Mouse (Mus musculus) heart, postnatal 0 days (tissue): ENCODE results near the gene Eps15l1. TPM values are rescaled to one million over a fixed set of nuclear protein-coding genes. Genes with fewer than 3 reads are reported as not detected.

Source experiments
- ATAC-seq: fragments of 200-750 bp; cut with Nextera tagmentation; 2 replicates; pipeline ENCODE4 v1.8.0; 2017; ENCODE audit warnings: low read depth, moderate number of reproducible peaks, moderate library complexity; ENCODE audit not compliant: insufficient read depth
- DNase-seq: peaks from one replicate; pipeline ENCODE4 v3.0.0-alpha.2; 2016; ENCODE audit warnings: low spot score
- H3K27ac ChIP-seq: fragments of 300-500 bp; sonication (generic); 2 replicates; pipeline ENCODE4 v1.5.1; 2014; ENCODE audit warnings: low read depth, mild to moderate bottlenecking
- H3K27me3 ChIP-seq: fragments of 300-500 bp; sonication (generic); 2 replicates; pipeline ENCODE4 v1.6.1; 2014; ENCODE audit warnings: low read length, mixed read lengths; ENCODE audit not compliant: control insufficient read depth, insufficient read depth
- H3K36me3 ChIP-seq: fragments of 300-500 bp; sonication (generic); replicated peaks from 2 replicates; pipeline ENCODE4 v1.6.1; 2014; ENCODE audit warnings: low read length, mixed read lengths; ENCODE audit not compliant: control insufficient read depth, insufficient read depth
- H3K4me1 ChIP-seq: fragments of 300-500 bp; sonication (generic); 2 replicates; pipeline ENCODE4 v1.6.1; 2014; ENCODE audit warnings: antibody characterized with exemption; ENCODE audit not compliant: control insufficient read depth, insufficient read depth
- H3K4me2 ChIP-seq: fragments of 300-500 bp; sonication (generic); 2 replicates; pipeline ENCODE4 v1.6.1; 2014; ENCODE audit warnings: low read depth, mild to moderate bottlenecking, low read length, moderate library complexity
- H3K4me3 ChIP-seq: fragments of 300-500 bp; sonication (generic); 2 replicates; pipeline ENCODE4 v1.5.1; 2014; ENCODE audit warnings: low read depth, low read length
- H3K9ac ChIP-seq: fragments of 300-500 bp; sonication (generic); replicated peaks from 2 replicates; pipeline ENCODE4 v1.6.1; 2014; ENCODE audit warnings: low read depth, low read length, mixed read lengths
- H3K9me3 ChIP-seq: fragments of 300-500 bp; sonication (generic); replicated peaks from 2 replicates; pipeline ENCODE4 v1.6.1; 2016; ENCODE audit warnings: low read length; ENCODE audit not compliant: control insufficient read depth
- CTCF ChIP-seq: IDR thresholded peaks from 2 replicates; pipeline ENCODE4 v1.5.1; 2016; ENCODE audit warnings: antibody characterized with exemption, control low read depth, low read depth
- EP300 ChIP-seq: IDR thresholded peaks from 2 replicates; pipeline ENCODE4 v1.6.1; 2016; ENCODE audit warnings: antibody characterized with exemption, low read depth
- WGBS: fragments of 180-500 bp; shearing (Covaris S2); extraction: QIAGEN DNeasy Blood & Tissue Kit; methylation state at CpG from one replicate; pipeline ENCODE4 v1.1.7; 2014; 5-methylcytosine and 5-hydroxymethylcytosine counted together
- microRNA-seq: library from miRNA; unstranded; fragments of <30 nt; microRNA quantifications from one replicate; pipeline ENCODE4, GENCODE M21; 2016
- polyA plus RNA-seq: library from polyadenylated mRNA; unstranded; fragments of >200 nt; fragmentation: Nextera tagmentation; extraction: Ambion mirVana; gene quantifications from 2 replicates; pipeline ENCODE4 v1.2.1, GENCODE M21; 2015
- total RNA-seq: library from RNA; depleted of rRNA; stranded (reverse); fragments of >200 nt; gene quantifications from 2 replicates; pipeline ENCODE4 v1.2.3, GENCODE M21; 2014; ENCODE audit warnings: low replicate concordance; rRNA removed

Eps15l1 gene
- total and polyA plus RNA-seq, 2 experiments from 2014 or later = 24.9 to 52.7 TPM

- Histone ChIP-seq H3K9me3 (no peaks in the 10 kb centered on the region), H3K4me1 (peaks cover 22% of the 10 kb centered on the region), H3K27me3 (no peaks in the 10 kb centered on the region), H3K4me3 (no peak overlapping the region), H3K4me2 (no peak overlapping the region), H3K27ac (peak overlapping the region; percentile 92), H3K36me3 (no peaks in the 10 kb centered on the region), H3K9ac (no peak overlapping the region)
- 91% methylated on average over 8 of the region's 8 CpGs for WGBS
- no peak for ATAC-seq
- TF ChIP-seq CTCF (no peak), EP300 (no peak)
- DNase-seq = no peak
Measured at GRCm38 (mm10) chr8:72296561-72296960, 124.7 kb downstream of the Eps15l1 start.

- Histone ChIP-seq H3K27me3 (no peaks in the 10 kb centered on the region), H3K36me3 (no peaks in the 10 kb centered on the region), H3K4me2 (no peak overlapping the region), H3K4me1 (peaks cover 22% of the 10 kb centered on the region), H3K9ac (peak overlapping the region; percentile 22; the same call in 1 of the 2 replicates), H3K27ac (peak overlapping the region; percentile 92), H3K4me3 (no peak overlapping the region), H3K9me3 (no peaks in the 10 kb centered on the region)
- ATAC-seq (peak; percentile 97), DNase-seq (peak; percentile 99)
- under 1% methylated on average over 8 of the region's 8 CpGs for WGBS
- no peak for TF ChIP-seq CTCF
- peak; percentile 99 for TF ChIP-seq EP300
Measured at GRCm38 (mm10) chr8:72295679-72296078, 125.6 kb downstream of the Eps15l1 start.

- Histone ChIP-seq H3K9ac (no peak overlapping the region; the same call in 1 of the 2 replicates), H3K4me2 (peak overlapping the region; percentile 1; the same call in 1 of the 2 replicates), H3K9me3 (no peaks in the 10 kb centered on the region), H3K27ac (peak overlapping the region; percentile 92), H3K36me3 (no peaks in the 10 kb centered on the region), H3K27me3 (no peaks in the 10 kb centered on the region), H3K4me1 (peaks cover 18% of the 10 kb centered on the region), H3K4me3 (no peak overlapping the region)
- 28% methylated on average over 3 of the region's 3 CpGs for WGBS
- TF ChIP-seq EP300 = no peak
- TF ChIP-seq CTCF = no peak
- ATAC-seq (no peak; the same call in 1 of the 2 replicates), DNase-seq (peak; percentile 29)
Measured at GRCm38 (mm10) chr8:72295125-72295524, 126.1 kb downstream of the Eps15l1 start.

- no peak for DNase-seq
- ATAC-seq = no peak
- no peak overlapping the region for H3K9ac ChIP-seq
- H3K27ac ChIP-seq = no peak overlapping the region
- H3K36me3 ChIP-seq = no peaks in the 10 kb centered on the region
- H3K9me3 ChIP-seq = no peaks in the 10 kb centered on the region
- peaks cover 15% of the 10 kb centered on the region for H3K4me1 ChIP-seq
- no peaks in the 10 kb centered on the region for H3K27me3 ChIP-seq
- TF ChIP-seq CTCF (no peak), EP300 (no peak)
- H3K4me3 ChIP-seq = no peak overlapping the region
- no peak overlapping the region for H3K4me2 ChIP-seq
Measured at GRCm38 (mm10) chr8:72293309-72293708, 128.0 kb downstream of the Eps15l1 start.

- DNase-seq = no peak
- ATAC-seq = no peak
- no peaks in the 10 kb centered on the region for H3K27me3 ChIP-seq
- H3K27ac ChIP-seq = no peak overlapping the region
- H3K9me3 ChIP-seq = no peaks in the 10 kb centered on the region
- TF ChIP-seq CTCF = no peak
- peaks cover 15% of the 10 kb centered on the region for H3K4me1 ChIP-seq
- no peaks in the 10 kb centered on the region for H3K36me3 ChIP-seq
- no peak overlapping the region for H3K9ac ChIP-seq
- no peak overlapping the region for H3K4me3 ChIP-seq
- H3K4me2 ChIP-seq = no peak overlapping the region
- 64% methylated on average over 2 of the region's 2 CpGs for WGBS
Measured at GRCm38 (mm10) chr8:72291104-72291503, 130.2 kb downstream of the Eps15l1 start.

Small RNA genes lying within 50 kb of the gene (microRNA-seq; reads per million reads assigned to microRNA genes)
- 4.5 reads per million, percentile 19 among the genes with 10 or more reads in this experiment for gene Mir7068

Other genes starting within 250 kb of the Eps15l1 start
- not detected in 2 replicates for gene Hsh2d, start 231.8 kb downstream of the Eps15l1 start, total RNA-seq
- 0.05 and 0.12 TPM in 2 replicates for gene Hsh2d, start 231.8 kb downstream of the Eps15l1 start, polyA plus RNA-seq
- not detected in 2 replicates for gene Cib3, start 208.6 kb downstream of the Eps15l1 start, total RNA-seq
- not detected in 2 replicates for gene Cib3, start 208.6 kb downstream of the Eps15l1 start, polyA plus RNA-seq
- not detected in 2 replicates for gene Gm11034, start 207.8 kb downstream of the Eps15l1 start, total RNA-seq
- gene Gm11034, start 207.8 kb downstream of the Eps15l1 start, polyA plus RNA-seq = not detected in 2 replicates
- 30.1 and 45.4 TPM in 2 replicates for gene Fam32a, start 201.7 kb downstream of the Eps15l1 start, total RNA-seq
- 32.0 and 37.1 TPM in 2 replicates for gene Fam32a, start 201.7 kb downstream of the Eps15l1 start, polyA plus RNA-seq
- 36.1 and 46.5 TPM in 2 replicates for gene Ap1m1, start 181.4 kb downstream of the Eps15l1 start, total RNA-seq
- 82.8 and 83.4 TPM in 2 replicates for gene Ap1m1, start 181.4 kb downstream of the Eps15l1 start, polyA plus RNA-seq
- 0.15 and 3.0 TPM in 2 replicates for gene Gm10282, start 116.2 kb downstream of the Eps15l1 start, total RNA-seq
- gene Gm10282, start 116.2 kb downstream of the Eps15l1 start, polyA plus RNA-seq = 8.4 and 10.0 TPM in 2 replicates
- 21.9 and 32.9 TPM in 2 replicates for gene Klf2, start 102.4 kb downstream of the Eps15l1 start, total RNA-seq
- 17.7 and 21.3 TPM in 2 replicates for gene Klf2, start 102.4 kb downstream of the Eps15l1 start, polyA plus RNA-seq
- gene Calr3, start 22.4 kb upstream of the Eps15l1 start, total RNA-seq = 0.58 TPM in 1 of 2 replicates, not detected in the other
- 2.9 and 3.2 TPM in 2 replicates for gene Calr3, start 22.4 kb upstream of the Eps15l1 start, polyA plus RNA-seq
- gene 1700030K09Rik, start 22.4 kb upstream of the Eps15l1 start, total RNA-seq = 2.7 and 10.8 TPM in 2 replicates
- gene 1700030K09Rik, start 22.4 kb upstream of the Eps15l1 start, polyA plus RNA-seq = 5.7 and 5.9 TPM in 2 replicates
- 17.0 and 26.4 TPM in 2 replicates for gene Cherp, start 53.8 kb upstream of the Eps15l1 start, total RNA-seq
- 15.8 and 16.0 TPM in 2 replicates for gene Cherp, start 53.8 kb upstream of the Eps15l1 start, polyA plus RNA-seq
- gene Slc35e1, start 71.2 kb upstream of the Eps15l1 start, total RNA-seq = 34.2 and 35.7 TPM in 2 replicates
- gene Slc35e1, start 71.2 kb upstream of the Eps15l1 start, polyA plus RNA-seq = 6.7 and 7.7 TPM in 2 replicates
- 6.0 and 17.0 TPM in 2 replicates for gene Med26, start 126.8 kb upstream of the Eps15l1 start, total RNA-seq
- 6.2 and 6.6 TPM in 2 replicates for gene Med26, start 126.8 kb upstream of the Eps15l1 start, polyA plus RNA-seq
- gene Smim7, start 149.6 kb upstream of the Eps15l1 start, total RNA-seq = 101 and 108 TPM in 2 replicates
- gene Smim7, start 149.6 kb upstream of the Eps15l1 start, polyA plus RNA-seq = 116 and 120 TPM in 2 replicates
- 278 and 325 TPM in 2 replicates for gene Tmem38a, start 150.6 kb upstream of the Eps15l1 start, total RNA-seq
- gene Tmem38a, start 150.6 kb upstream of the Eps15l1 start, polyA plus RNA-seq = 205 and 214 TPM in 2 replicates
- gene Nwd1, start 225.3 kb upstream of the Eps15l1 start, total RNA-seq = 2.0 and 2.3 TPM in 2 replicates
- gene Nwd1, start 225.3 kb upstream of the Eps15l1 start, polyA plus RNA-seq = 0.15 and 0.20 TPM in 2 replicates